Mouse (Mus musculus): ENCODE measurements around the gene Olfr351.

GRCm38 (mm10) chr2:36897114-36897513 is 34.7 kb upstream of the Olfr351 start:
- TF ChIP-seq CTCF (IDR thresholded peaks at IDR 0.05; ENCODE audit: control insufficient read depth, insufficient read depth, insufficient replicate concordance, low read depth, low read length) (no peak), POLR2A (IDR thresholded peaks at IDR 0.05; ENCODE audit: control insufficient read depth, low read depth, low read length) (no peak)
